Mouse (Mus musculus) heart, postnatal 0 days (tissue): ENCODE data around the gene Cldn8.

Source experiments
- CTCF ChIP-seq: IDR thresholded peaks from 2 replicates; pipeline ENCODE4 v1.5.1; 2016; ENCODE audit warnings: antibody characterized with exemption, control low read depth, low read depth
- EP300 ChIP-seq: IDR thresholded peaks from 2 replicates; pipeline ENCODE4 v1.6.1; 2016; ENCODE audit warnings: antibody characterized with exemption, low read depth

DNA sequence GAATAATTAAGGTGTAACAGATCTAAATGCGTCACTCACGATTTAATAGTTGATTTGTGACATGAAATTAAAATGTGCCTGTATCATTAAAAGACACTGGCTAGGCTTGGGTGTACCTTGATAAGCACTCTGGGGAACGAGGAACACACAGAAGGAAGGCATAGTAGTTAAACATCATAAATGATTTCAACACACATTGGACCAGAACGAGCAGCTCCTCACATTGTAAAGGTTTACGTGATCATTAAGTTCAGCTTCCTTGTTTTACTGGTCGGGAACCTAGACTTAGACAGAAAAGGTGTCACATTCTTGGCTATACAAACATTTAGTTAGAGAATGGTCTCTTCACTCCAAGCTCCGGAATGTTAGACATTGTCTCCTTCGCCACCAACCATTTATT is 37.3 kb upstream of the Cldn8 start:
- TF ChIP-seq EP300 (no peak), CTCF (no peak)
